26 mouse cellular contexts compared by ENCODE assay signal in the genomic region with DNA sequence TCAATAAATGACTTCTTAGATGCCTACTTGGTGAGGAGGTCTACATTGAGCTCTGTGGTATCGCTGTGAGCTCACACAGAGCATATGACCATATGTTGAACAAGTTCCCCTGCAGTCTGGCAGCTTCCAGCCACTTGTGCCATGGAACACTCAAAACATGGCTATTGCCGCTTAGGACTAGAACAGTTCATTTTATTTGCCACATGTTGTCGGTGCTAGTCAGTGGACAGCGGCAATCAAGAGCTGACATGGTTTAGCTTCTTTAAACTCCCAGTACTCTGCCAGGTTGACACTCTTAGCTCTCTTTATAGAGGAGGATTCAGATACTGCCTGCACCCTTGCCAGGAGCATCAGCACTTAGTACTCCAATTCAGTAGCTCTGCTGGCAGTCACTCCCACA. TPM values are rescaled to one million over a fixed set of nuclear protein-coding genes. Genes with fewer than 3 reads are reported as not detected.
DNase-seq lines count a peak whose midpoint lies in the region; ATAC-seq and TF ChIP-seq lines count a peak whose summit lies in the region.
"Had no signal": no experiment of that assay in that cellular context is flagged by ENCODE, and none has a peak within 500 bp of the region (broad histone marks: within the 10 kb centered on the region; RNA-seq: fewer than 3 reads in every experiment).

No protein-coding gene starts in this region.

- peak; percentile 64; the same call in 1 of the 2 replicates for ATAC-seq in frontal cortex, adult (ENCODE audit: low TSS enrichment)
- ATAC-seq in liver, embryonic 12.5 days = no peak
- ATAC-seq in liver, postnatal 0 days = no peak
- ATAC-seq: activated CD4-positive, CD25-positive, alpha-beta regulatory T cell, adult 4 months; forebrain, embryonic 14.5 days; forebrain, postnatal 0 days; Patski had no signal

- no peak for TF ChIP-seq CTCF in liver, postnatal 0 days (IDR thresholded peaks at IDR 0.05; ENCODE audit: low read depth)

- 95% methylated on average over 4 of the region's 4 CpGs for WGBS in liver, embryonic 12.5 days (ENCODE audit: insufficient replicate concordance)
- WGBS in liver, postnatal 0 days (ENCODE audit: insufficient replicate concordance) = 90% methylated on average over 4 of the region's 4 CpGs

- H3K36me3 ChIP-seq in liver, embryonic 12.5 days = peaks cover 93% of the 10 kb centered on the region
- peaks cover 50% of the 10 kb centered on the region for H3K36me3 ChIP-seq in liver, postnatal 0 days (replicated peaks; ENCODE audit: insufficient read depth, low read length)

- H3K27ac ChIP-seq in liver, embryonic 12.5 days = peak overlapping the region; percentile 60; the same call in 1 of the 2 replicates
- no peak overlapping the region for H3K27ac ChIP-seq in liver, postnatal 0 days (ENCODE audit: low read depth)
- H3K27ac ChIP-seq: embryonic facial prominence, embryonic 12.5 days; embryonic facial prominence, embryonic 15.5 days; heart, adult 2 months; heart, embryonic 10.5 days; heart, embryonic 13.5 days; hindbrain, embryonic 15.5 days had no signal

- H3K27me3 ChIP-seq in liver, embryonic 12.5 days (replicated peaks) = no peaks in the 10 kb centered on the region
- H3K27me3 ChIP-seq in liver, postnatal 0 days (ENCODE audit: insufficient read depth, low read length) = no peaks in the 10 kb centered on the region
- H3K27me3 ChIP-seq: embryonic facial prominence, embryonic 12.5 days; embryonic facial prominence, embryonic 15.5 days; heart, embryonic 13.5 days; hindbrain, embryonic 15.5 days; Patski had no signal

- H3K4me3 ChIP-seq in liver, embryonic 12.5 days = no peak overlapping the region
- H3K4me3 ChIP-seq in liver, postnatal 0 days (ENCODE audit: low read depth, low read length) = no peak overlapping the region
- H3K4me3 ChIP-seq: embryonic facial prominence, embryonic 12.5 days; embryonic facial prominence, embryonic 15.5 days; heart, adult 2 months; heart, embryonic 10.5 days; heart, embryonic 13.5 days; hindbrain, embryonic 15.5 days had no signal

- H3K9ac ChIP-seq in liver, embryonic 12.5 days = no peak overlapping the region
- no peak overlapping the region for H3K9ac ChIP-seq in liver, postnatal 0 days (replicated peaks)
- H3K9ac ChIP-seq: embryonic facial prominence, embryonic 12.5 days; embryonic facial prominence, embryonic 15.5 days; forebrain, postnatal 0 days; heart, embryonic 13.5 days; hindbrain, embryonic 15.5 days had no signal

- TF ChIP-seq EP300 in liver, postnatal 0 days (IDR thresholded peaks at IDR 0.05; ENCODE audit: low read depth) = no peak

- H3K9me3 ChIP-seq in liver, embryonic 12.5 days (replicated peaks) = no peaks in the 10 kb centered on the region
- no peaks in the 10 kb centered on the region for H3K9me3 ChIP-seq in liver, postnatal 0 days (ENCODE audit: low read length)
- H3K9me3 ChIP-seq: embryonic facial prominence, embryonic 12.5 days; embryonic facial prominence, embryonic 15.5 days; G1E; heart, embryonic 10.5 days; heart, embryonic 13.5 days; hindbrain, embryonic 15.5 days had no signal

- DNase-seq in frontal cortex, postnatal 10 days (ENCODE audit: low spot score in 2 of 2) = no peak
- no peak for DNase-seq in liver, postnatal 0 days
- peak; percentile 72 for DNase-seq in ZHBTc4 (ENCODE audit: low read depth, low spot score)
- DNase-seq in urinary bladder, postnatal 36 days (ENCODE audit: low spot score in 2 of 2) = no peak
- DNase-seq: adrenal gland, adult 8-10 months; adrenal gland, postnatal 25 days; cerebellum, adult 18-20 months; cerebellum, adult 9-11 months; cerebellum, postnatal 25 days; forebrain, postnatal 0 days; gastrocnemius, postnatal 10 days; gastrocnemius, postnatal 36 days; heart, adult 2 months; heart, postnatal 14 days; heart, postnatal 4 days had no signal

- no peak overlapping the region for H3K4me2 ChIP-seq in liver, embryonic 12.5 days
- H3K4me2 ChIP-seq in liver, postnatal 0 days (ENCODE audit: low read depth, low read length) = no peak overlapping the region
- H3K4me2 ChIP-seq: embryonic facial prominence, embryonic 12.5 days; embryonic facial prominence, embryonic 15.5 days; heart, embryonic 13.5 days; hindbrain, embryonic 15.5 days had no signal

- peaks cover 31% of the 10 kb centered on the region for H3K4me1 ChIP-seq in liver, embryonic 12.5 days
- H3K4me1 ChIP-seq in liver, postnatal 0 days (ENCODE audit: insufficient read depth) = peaks cover 2% of the 10 kb centered on the region; the same call in 1 of the 2 replicates
- H3K4me1 ChIP-seq: embryonic facial prominence, embryonic 12.5 days; heart, embryonic 10.5 days; hindbrain, embryonic 15.5 days had no signal

RNA-seq across cellular contexts. Expression of gene Pla2g4c, which starts 13.1 kb away (rescaled TPM):
- 1.2 and 1.5 TPM in 2 replicates for polyA plus RNA-seq in liver, embryonic 12.5 days (2016; fragmentation: Nextera tagmentation; extraction: Ambion mirVana)
- polyA plus RNA-seq in liver, postnatal 0 days (2015; fragmentation: Nextera tagmentation; extraction: Ambion mirVana) = 2.0 and 2.1 TPM in 2 replicates
- polyA plus RNA-seq: forebrain, postnatal 0 days had no signal

RNA-seq across cellular contexts. Expression of gene Zswim9, which starts 32.9 kb away (rescaled TPM):
- polyA plus RNA-seq in liver, embryonic 12.5 days (2016; fragmentation: Nextera tagmentation; extraction: Ambion mirVana) = 3.1 and 3.3 TPM in 2 replicates
- polyA plus RNA-seq in liver, postnatal 0 days (2015; fragmentation: Nextera tagmentation; extraction: Ambion mirVana) = 1.5 and 1.7 TPM in 2 replicates

RNA-seq across cellular contexts. Expression of gene Lig1, which starts 34.3 kb away (rescaled TPM):
- polyA plus RNA-seq in liver, embryonic 12.5 days (2016; fragmentation: Nextera tagmentation; extraction: Ambion mirVana) = 126 and 131 TPM in 2 replicates
- 50.9 and 60.5 TPM in 2 replicates for polyA plus RNA-seq in liver, postnatal 0 days (2015; fragmentation: Nextera tagmentation; extraction: Ambion mirVana)
